Mouse (Mus musculus): Measurements from ENCODE around the gene Lcor.

Gene Lcor

GRCm38 (mm10) chr19:41474943-41475342 lies 7.5 kb upstream of the Lcor start:
- peak; percentile 43 for DNase-seq (ENCODE audit: low read depth, low spot score)

GRCm38 (mm10) chr19:41476530-41477249 lies 5.7 kb upstream of the Lcor start:
- peak; percentile 33 for DNase-seq (ENCODE audit: low read depth, low spot score)

DNA sequence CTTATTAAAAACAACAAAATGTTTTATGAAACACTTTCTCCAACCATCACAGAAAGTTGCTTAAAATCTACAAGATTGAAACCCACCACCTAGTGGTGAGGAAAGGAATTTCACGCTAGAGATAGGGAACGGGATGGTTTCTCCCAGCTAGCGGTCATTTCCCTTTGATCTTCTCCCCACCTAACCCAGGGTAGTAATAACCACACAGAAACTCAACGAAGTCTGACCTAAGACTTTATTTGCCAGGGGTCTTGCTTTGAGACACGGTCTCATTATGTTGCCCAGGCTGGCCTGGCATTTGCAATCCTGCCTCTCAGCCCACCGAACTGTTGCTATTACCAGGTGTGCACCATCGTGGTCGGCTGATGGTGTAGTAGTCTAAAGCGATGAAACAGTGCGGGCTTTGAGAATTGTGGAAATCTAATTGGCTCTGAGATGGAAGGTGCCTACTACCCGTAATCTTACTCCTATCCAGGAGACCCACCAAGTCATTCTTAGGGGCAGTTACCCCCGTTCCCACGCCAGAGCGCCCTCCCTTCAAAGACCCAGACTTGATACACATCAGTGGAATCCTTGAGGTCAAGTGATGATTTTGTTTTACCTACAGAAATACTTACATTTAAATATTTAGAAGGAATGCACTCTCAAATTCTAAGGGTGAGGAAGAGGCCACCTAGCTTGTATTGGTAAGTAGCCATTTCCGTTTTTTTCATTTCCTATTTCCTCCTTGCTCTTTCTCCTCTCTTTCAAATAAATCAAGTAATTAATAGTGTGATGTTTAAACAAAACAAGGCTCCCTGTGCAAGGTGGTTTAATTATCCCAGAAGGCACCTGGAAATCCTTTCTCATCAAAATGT lies 1.2 kb upstream of the Lcor start:
- peak; percentile 80 for DNase-seq (ENCODE audit: low read depth, low spot score)

GRCm38 (mm10) chr19:41481887-41482189 lies 599 bp upstream of the Lcor start:
- DNase-seq (ENCODE audit: low read depth, low spot score): no peak

DNA sequence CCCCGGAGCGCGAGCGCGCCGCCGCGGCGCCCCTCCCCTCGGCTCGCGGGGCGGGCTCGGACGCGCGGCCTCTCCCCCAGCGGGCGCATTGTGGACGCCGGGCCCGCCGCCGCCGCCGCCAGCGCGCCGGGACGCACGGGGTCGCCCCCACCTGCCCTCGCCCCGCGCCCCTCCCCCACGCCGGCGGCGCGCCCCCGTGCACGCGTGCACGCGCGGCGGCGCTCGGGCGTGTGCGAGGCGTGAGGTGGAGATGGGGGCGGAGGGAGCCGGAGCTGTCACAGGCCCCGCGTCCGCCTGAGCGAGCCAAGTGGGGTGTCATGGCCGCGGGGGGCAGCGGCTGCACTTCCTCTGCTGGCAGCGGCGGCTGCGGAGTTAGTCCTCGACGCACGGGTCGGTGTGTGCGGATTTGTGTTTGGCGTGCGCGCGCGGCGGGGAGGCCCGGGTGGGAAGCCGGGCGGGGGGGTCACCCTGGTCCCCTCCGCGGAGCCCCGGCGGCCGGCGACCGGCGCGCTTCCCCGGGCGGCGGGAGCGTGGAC lies 540 bp downstream of the Lcor start:
- DNase-seq (ENCODE audit: low read depth, low spot score): peak; percentile 78

DNA sequence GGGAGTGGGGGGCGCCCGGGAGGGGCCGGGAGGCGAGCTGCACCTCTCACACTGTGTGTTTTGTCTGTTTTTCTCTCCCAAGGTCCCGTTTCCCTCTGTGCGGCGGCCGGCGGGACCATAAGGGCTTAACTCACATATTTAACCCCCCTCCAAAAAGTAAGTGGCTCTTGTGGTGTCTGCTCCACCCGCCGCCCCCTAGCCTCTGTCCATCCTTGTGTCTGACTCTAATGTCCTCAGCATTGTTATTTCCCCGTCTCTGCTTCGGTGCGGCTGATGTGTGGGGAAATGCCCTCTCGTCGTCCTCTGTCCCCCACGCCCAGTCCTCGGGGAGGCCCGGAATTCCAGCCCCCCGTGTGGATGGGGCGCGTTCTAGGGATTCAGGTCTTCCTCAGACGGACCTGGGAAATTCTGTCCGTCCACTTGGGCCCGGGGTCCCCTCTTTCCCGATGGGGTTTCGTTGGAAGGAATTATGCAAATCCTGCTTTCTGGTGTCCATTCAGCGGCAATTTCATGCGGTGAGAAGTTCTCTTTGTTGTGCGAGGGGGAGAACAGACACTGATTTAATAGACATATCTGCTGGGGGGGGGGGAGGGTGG lies 1.1 kb downstream of the Lcor start:
- peak; percentile 33 for DNase-seq (ENCODE audit: low read depth, low spot score)

- no peak for DNase-seq (ENCODE audit: low read depth, low spot score)
Measured at GRCm38 (mm10) chr19:41484361-41484760, 1.9 kb downstream of the Lcor start.

- no peak for DNase-seq (ENCODE audit: low read depth, low spot score)
Measured at GRCm38 (mm10) chr19:41495382-41496032, 13.1 kb downstream of the Lcor start.

DNA sequence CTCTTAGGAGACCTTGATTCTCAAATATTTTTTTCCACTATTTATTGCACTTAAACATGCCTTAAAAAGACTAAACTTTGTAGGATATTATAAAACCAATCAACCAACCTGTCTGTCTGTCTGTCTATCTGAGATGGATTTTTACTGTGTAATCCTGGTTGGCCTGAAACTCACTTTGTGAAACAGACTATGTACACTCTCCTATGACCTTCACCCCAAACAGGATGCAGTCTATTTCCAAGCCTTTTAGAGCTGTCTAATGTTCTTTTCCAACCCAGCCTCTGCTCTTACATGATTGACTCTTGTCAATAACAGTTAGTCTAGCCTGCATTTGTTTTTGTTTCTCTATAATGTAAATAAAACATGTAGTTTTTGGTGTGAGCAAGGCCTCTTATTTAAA lies 13.6 kb downstream of the Lcor start:
- no peak for DNase-seq (ENCODE audit: low read depth, low spot score)

GRCm38 (mm10) chr19:41507872-41508271 lies 25.4 kb downstream of the Lcor start:
- DNase-seq (ENCODE audit: low read depth, low spot score): no peak

GRCm38 (mm10) chr19:41514836-41515235 lies 32.4 kb downstream of the Lcor start:
- DNase-seq (ENCODE audit: low read depth, low spot score): no peak

DNA sequence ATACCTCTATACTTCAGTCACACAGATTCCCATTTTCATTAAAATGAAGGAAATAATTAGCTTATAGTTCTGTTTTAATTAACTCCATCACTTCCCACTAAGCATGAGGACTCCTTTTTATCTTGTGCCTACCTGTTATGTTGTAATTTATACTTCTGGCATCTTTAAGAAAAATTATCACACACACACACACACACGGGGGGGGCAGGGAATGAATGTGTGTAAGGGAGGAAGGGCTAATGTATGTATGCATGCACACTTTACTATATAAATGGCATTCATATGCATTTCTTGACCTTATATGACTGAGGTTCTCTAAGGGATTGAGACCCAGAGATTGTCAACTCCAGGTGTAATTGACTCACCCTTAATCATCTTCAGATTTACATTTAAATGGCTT lies 33.1 kb downstream of the Lcor start:
- DNase-seq (ENCODE audit: low read depth, low spot score): no peak

- DNase-seq (ENCODE audit: low read depth, low spot score): no peak
Measured at GRCm38 (mm10) chr19:41517006-41517405, 34.6 kb downstream of the Lcor start.

DNA sequence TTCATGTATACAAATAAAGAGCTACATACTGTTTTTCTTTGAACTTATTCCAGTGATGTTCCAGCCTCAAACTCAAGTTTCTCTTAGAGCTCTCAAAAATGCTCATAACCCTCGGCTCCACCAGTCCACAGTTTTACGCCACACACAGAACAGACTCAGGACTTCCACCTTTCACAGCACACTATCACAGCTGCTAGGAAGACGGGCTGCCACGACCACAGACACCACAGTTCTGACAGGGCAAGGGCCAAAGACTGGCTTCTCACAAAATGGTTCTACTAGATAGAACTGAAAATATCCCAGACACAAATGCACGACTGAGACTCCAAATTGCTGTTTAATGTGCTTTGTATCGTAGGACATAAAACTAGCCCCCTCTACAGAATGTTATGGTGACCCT lies 36.7 kb downstream of the Lcor start:
- DNase-seq (ENCODE audit: low read depth, low spot score): no peak

GRCm38 (mm10) chr19:41522246-41522645 lies 39.8 kb downstream of the Lcor start:
- peak; percentile 46 for DNase-seq (ENCODE audit: low read depth, low spot score)

- no peak for DNase-seq (ENCODE audit: low read depth, low spot score)
Measured at GRCm38 (mm10) chr19:41523798-41524563, 41.5 kb downstream of the Lcor start.

- no peak for DNase-seq (ENCODE audit: low read depth, low spot score)
Measured at GRCm38 (mm10) chr19:41529169-41529568, 46.7 kb downstream of the Lcor start.

- DNase-seq (ENCODE audit: low read depth, low spot score): no peak
Measured at GRCm38 (mm10) chr19:41534021-41534420, 51.6 kb downstream of the Lcor start.

DNA sequence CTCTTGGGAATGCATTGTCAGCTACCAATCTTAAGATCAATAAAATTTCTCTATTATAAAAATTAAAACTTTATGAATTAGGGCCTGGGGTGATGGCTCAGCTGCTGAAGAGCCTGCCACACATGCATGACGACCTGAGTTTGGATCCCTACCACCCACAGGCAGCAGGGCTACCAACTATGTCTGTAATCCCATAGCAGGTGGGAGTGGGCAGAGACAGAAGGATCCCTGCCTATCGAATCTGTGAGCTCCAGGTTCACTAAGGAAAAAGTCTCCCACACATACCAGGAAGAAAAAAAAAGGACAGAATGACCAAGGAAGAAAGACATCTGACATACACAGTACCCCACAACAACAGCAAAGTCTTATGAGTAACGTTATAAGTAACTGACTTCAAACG lies 74.5 kb downstream of the Lcor start:
- DNase-seq (ENCODE audit: low read depth, low spot score): no peak

DNA sequence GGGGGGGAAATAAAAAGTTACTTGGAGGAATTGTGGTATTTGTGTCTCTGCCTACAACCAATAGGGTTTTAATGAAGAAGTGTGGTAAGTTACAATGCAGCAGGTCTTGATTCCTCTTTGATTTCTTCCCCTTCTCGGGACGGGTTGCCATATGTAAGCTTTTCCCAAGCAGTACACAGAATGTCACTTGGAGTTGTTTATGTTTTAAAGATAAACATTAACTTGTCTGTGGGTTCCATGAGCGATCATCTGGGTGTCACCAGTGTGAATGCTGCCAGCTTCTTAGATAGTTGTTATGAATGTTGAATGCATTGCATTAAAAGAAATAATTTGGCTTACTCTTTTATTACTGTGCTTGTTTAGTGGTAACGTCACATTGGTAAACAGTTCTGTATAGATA lies 75.1 kb downstream of the Lcor start:
- no peak for DNase-seq (ENCODE audit: low read depth, low spot score)

DNA sequence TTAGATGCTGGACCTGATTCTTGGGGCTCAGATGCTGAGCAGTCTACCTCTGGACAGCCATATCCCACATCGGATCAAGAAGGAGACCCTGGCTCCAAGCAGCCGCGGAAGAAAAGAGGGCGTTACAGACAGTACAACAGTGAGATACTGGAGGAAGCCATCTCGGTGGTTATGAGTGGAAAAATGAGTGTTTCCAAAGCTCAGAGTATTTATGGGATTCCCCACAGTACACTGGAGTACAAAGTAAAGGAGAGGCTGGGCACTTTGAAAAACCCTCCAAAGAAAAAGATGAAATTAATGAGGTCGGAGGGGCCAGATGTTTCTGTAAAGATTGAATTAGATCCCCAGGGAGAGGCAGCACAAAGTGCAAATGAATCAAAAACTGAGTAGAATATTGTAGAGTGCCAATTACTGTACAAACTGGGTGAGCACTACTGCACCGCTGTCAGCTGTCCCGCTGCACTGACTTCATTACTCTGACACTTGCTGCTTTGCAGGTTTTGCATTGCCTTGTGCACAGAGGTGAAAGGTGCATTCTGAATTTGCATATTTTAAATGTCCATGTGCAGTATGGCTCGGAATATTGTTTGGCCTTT lies 76.6 kb downstream of the Lcor start:
- DNase-seq (ENCODE audit: low read depth, low spot score): no peak

Data from ZHBTc4 (cell line).